Mouse (Mus musculus) midbrain, embryonic 12.5 days (tissue): Measurements from ENCODE around the gene Olfr186. TPM values are rescaled to one million over a fixed set of nuclear protein-coding genes. Genes with fewer than 3 reads are reported as not detected.

ENCODE experiments used
- polyA plus RNA-seq: library from polyadenylated mRNA; unstranded; fragments of >200 nt; fragmentation: Nextera tagmentation; extraction: Ambion mirVana; gene quantifications from 2 replicates; pipeline ENCODE4 v1.2.1, GENCODE M21; 2016

Gene Olfr186
- polyA plus RNA-seq, 1 experiment from 2014 or later, result not detected

Other genes with a start within 250 kb of the Olfr186 start
- gene Olfr173, start 230.0 kb downstream of the Olfr186 start, polyA plus RNA-seq, result not detected in 2 replicates
- gene Olfr175-ps1, start 203.5 kb downstream of the Olfr186 start, polyA plus RNA-seq, result not detected in 2 replicates
- not detected in 2 replicates for gene Olfr177, start 155.5 kb downstream of the Olfr186 start, polyA plus RNA-seq
- not detected in 2 replicates for gene Olfr178, start 138.2 kb downstream of the Olfr186 start, polyA plus RNA-seq
- gene Olfr181, start 101.5 kb downstream of the Olfr186 start, polyA plus RNA-seq, result not detected in 2 replicates
- gene Olfr180, start 100.9 kb downstream of the Olfr186 start, polyA plus RNA-seq, result not detected in 2 replicates
- gene Olfr183, start 34.9 kb downstream of the Olfr186 start, polyA plus RNA-seq, result not detected in 2 replicates
- not detected in 2 replicates for gene Olfr187, start 9.5 kb upstream of the Olfr186 start, polyA plus RNA-seq
- not detected in 2 replicates for gene Olfr190, start 47.7 kb upstream of the Olfr186 start, polyA plus RNA-seq
- not detected in 2 replicates for gene Olfr191, start 59.5 kb upstream of the Olfr186 start, polyA plus RNA-seq
- gene Olfr193, start 81.6 kb upstream of the Olfr186 start, polyA plus RNA-seq, result not detected in 2 replicates
- not detected in 2 replicates for gene Olfr194, start 90.8 kb upstream of the Olfr186 start, polyA plus RNA-seq
- gene Olfr195, start 116.8 kb upstream of the Olfr186 start, polyA plus RNA-seq, result not detected in 2 replicates
- not detected in 2 replicates for gene Olfr196, start 140.2 kb upstream of the Olfr186 start, polyA plus RNA-seq
- gene Olfr198, start 173.2 kb upstream of the Olfr186 start, polyA plus RNA-seq, result not detected in 2 replicates
- gene Olfr199, start 189.5 kb upstream of the Olfr186 start, polyA plus RNA-seq, result not detected in 2 replicates
- gene Olfr201, start 242.3 kb upstream of the Olfr186 start, polyA plus RNA-seq, result not detected in 2 replicates